Mouse (Mus musculus) cerebral cortex, adult 2 months (tissue): Measurements from ENCODE around the gene Ror2.

Experiments used
- WGBS: fragments of 180-500 bp; shearing (Covaris S2); methylation state at CpG from one replicate; pipeline ENCODE4 v1.1.7; 2018; 5-methylcytosine and 5-hydroxymethylcytosine counted together

Gene Ror2

GRCm38 (mm10) chr13:53195951-53196677 lies 89.8 kb downstream of the Ror2 start:
- WGBS = 77% methylated on average over 6 of the region's 6 CpGs

DNA sequence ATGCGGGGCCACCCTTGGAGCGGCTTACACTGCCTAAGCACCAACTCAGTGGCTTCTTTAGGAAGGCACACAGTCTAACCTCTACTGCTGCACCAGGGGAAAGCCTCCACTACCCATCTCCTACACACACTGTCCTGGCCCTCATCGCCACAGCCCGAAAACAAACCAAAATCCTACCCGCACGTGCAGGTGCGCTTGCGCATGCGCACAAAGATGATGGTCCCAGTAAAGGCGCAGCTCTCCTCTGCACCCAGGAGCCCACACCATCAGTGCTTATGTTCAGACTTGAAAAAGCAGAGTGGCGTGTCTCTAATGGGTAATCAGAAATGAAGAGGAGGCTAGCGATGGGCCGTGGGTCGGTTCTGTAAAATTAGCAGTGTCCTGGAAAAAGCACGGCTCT lies 91.6 kb downstream of the Ror2 start:
- WGBS = 94% methylated on average over 15 of the region's 15 CpGs

DNA sequence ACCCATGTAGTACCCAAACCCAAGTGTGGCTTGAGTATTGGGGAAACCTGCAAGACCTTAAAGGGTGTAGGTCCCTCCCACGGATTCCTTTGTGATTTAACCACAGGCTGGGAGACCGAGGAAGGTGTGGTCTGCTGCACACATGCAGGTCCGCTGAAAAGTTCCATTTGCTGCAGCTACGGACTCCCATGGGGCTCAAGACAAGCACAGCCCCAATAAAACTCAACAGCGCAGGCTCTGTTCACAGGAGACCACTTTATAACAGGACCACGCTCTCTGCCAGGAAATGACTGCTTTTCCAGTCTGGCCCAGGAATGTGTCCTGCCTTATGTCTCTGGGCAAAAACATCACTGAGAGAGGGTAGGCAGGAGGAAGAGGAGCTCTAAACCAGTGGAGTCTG lies 92.2 kb downstream of the Ror2 start:
- 82% methylated on average over 6 of the region's 6 CpGs for WGBS

DNA sequence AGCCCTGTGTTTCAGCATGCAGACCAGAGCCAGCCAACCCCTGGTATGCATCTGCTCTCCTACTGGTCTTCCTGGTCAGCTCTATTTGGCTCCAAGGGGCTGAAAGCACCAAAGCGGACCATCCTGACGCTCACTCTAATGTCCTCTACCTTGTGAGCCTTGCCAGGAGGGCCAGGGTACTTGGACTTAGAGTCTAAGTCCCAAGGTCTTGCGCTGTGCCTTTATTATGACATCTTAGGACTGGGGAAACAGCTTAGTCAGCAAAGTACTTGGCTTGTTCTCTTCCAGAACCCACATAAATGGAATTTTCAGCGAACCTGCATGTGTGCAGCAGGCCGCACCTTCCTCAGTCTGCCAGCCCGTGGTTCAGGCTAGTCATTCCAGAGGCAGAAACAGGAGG lies 93.6 kb downstream of the Ror2 start:
- WGBS = 94% methylated on average over 6 of the region's 6 CpGs

DNA sequence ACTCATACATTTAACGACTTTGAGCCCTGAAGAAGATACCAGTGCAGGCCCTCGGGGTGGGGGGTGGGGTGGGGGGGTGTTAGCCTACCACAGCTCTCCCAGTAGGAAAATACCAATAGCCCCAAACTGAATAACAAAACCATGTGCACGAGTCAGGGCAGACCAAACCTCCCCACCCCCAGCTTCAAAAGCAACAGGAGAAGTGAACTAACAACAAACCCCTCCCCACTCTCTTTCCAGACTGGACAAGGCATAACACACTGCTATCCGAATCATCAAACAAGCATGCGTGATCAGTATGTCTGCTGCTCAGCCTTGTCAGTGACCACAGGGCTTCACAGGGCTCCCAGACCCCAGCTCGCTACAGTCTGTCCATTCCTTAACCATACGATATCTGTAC lies 94.3 kb downstream of the Ror2 start:
- WGBS = 81% methylated on average over 7 of the region's 7 CpGs

- 91% methylated on average over 10 of the region's 10 CpGs for WGBS
These were observed 97.0 kb downstream of the Ror2 start for GRCm38 (mm10) chr13:53188935-53189334.

GRCm38 (mm10) chr13:53184858-53185257 lies 101.1 kb downstream of the Ror2 start:
- 86% methylated on average over 1 of the region's 1 CpGs for WGBS

DNA sequence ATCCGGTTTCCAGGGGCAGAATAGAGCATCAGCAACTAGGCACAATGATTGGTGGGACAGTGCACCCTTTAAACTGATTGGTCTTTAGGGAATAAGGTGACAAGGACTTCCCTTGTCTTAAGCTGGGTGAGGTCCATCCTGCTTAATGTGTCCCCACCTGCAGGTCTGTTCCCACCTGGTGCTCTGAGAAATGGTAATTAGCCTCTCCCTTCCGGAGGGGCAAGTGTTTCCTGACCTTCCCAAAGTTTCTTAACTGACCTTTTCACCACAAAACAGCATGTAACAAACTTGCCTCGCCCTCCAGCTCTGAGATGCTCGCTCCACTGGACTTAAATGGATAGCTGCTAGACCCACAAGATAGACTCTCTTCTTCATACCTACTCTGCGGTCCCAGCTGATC lies 101.8 kb downstream of the Ror2 start:
- 87% methylated on average over 5 of the region's 5 CpGs for WGBS

DNA sequence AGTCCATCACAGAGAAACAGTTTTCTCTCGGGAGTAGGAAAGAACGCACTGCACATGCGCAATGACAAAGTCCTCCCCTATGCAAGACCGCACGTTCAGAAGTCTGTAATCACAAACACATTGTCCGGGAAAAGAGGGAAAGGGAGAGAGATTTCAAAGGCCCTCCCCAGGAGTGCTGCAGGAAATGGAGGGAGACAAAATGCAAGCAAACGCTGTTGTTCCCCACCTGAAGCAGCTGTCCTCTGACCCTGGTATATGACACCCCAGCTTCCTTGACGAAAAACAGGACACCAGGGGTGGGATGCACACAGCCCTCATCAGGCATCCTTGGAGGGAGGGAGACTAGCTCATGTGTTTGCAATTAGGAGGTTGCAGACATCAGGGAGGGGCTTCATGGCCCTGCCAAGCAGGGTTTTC lies 102.8 kb downstream of the Ror2 start:
- WGBS = 68% methylated on average over 8 of the region's 8 CpGs

- 6% methylated on average over 13 of the region's 13 CpGs for WGBS
These were observed 107.3 kb downstream of the Ror2 start for GRCm38 (mm10) chr13:53178594-53178993.

DNA sequence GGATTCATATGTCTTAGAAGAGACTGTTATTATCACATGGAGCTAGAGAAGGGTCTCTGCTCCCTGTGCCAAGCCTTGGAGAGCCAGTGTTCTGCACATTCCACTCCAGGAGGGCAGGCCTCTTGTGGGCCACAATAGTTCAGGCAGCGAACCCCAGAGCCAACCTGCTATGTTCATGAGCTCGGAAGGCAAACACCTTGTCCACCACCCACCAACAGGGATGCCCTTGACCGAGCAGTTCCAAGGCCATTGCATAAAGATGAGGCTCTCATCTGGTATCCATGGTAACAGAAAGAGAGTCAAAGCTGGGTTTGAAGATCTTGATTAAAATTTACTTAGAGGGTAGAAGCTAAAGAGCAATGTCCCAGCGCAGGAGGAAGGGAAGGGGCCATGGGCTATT lies 107.8 kb downstream of the Ror2 start:
- WGBS = 54% methylated on average over 4 of the region's 4 CpGs

DNA sequence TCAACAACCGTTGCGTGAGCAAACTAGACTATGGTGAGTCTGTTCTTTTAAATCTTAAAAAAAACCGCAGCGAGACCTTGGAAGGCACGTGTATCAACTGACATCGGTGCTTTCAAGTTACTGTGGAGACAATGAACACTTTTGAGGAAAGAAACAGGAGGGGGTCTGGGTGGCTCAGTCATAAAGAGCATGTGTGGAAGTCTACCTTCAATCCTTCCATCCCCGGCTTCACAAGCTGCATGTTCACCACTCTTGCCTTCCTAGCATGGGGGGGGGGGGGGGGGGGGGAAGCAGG lies 108.6 kb downstream of the Ror2 start:
- 62% methylated on average over 7 of the region's 7 CpGs for WGBS

GRCm38 (mm10) chr13:53176695-53177423 lies 109.1 kb downstream of the Ror2 start:
- 89% methylated on average over 10 of the region's 10 CpGs for WGBS

- WGBS = 91% methylated on average over 7 of the region's 7 CpGs
These were observed 110.9 kb downstream of the Ror2 start for GRCm38 (mm10) chr13:53175041-53175440.

DNA sequence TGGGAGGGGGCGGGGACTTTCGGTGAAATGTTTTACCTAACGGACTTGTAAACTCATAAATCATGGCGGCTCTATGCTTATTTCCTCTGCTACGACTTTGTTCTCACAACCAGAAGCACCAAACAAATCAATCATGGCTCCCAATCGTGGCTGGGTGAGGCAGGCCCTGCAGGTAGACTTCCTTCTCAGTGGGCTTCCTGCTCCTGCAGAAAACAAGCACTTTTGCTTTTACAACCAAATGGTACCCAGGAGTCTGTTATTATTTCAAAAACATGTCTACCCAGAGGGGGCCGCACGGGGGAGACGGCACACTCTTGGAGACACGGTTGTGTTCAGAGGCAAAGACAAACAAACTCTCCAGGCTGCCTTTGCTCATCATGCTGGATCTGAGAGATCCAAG lies 122.3 kb downstream of the Ror2 start:
- 75% methylated on average over 10 of the region's 10 CpGs for WGBS

DNA sequence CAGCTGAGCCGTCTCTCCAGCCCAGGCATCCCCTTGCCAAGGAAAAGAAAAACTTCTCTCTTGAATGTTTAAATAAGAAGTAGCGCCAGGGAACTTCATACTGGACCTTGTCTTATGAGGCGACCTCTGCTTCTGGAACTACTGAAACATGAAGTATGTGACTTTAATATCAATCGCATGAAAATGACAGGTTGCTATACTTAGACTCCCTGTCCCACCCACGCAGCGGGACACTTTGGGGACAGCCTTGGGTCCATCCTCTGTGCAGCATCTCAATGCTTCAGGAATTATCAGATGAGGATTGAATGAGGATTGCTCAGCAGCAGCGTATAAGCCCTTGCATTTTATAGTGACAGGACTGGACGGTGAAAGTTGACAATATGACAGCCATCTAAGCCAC lies 122.9 kb downstream of the Ror2 start:
- whole genome bisulfite sequencing = 68% methylated on average over 8 of the region's 8 CpGs

- 89% methylated on average over 6 of the region's 6 CpGs for WGBS
These were observed 126.4 kb downstream of the Ror2 start for GRCm38 (mm10) chr13:53159501-53159900.

GRCm38 (mm10) chr13:53158405-53159005 lies 127.4 kb downstream of the Ror2 start:
- 80% methylated on average over 9 of the region's 9 CpGs for WGBS

DNA sequence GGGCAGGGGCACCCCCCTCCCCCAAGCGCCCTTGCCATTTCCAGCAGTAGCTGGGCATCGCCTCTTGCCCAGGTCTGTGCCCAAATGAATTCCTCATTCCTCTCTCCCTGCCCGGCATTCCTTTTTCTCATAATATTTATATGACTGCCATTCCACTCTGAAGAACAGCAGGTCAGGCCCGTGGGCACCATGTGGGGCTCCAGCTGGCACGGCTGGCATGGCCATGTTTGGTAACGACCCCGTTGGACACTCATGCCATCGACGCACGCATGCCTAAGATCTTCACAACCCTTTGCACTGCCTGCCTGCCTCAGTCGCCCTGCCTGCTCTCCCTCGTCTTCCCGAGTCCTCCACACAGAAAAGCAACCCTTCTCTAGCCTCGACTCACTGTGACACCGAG lies 129.0 kb downstream of the Ror2 start:
- WGBS = 84% methylated on average over 15 of the region's 15 CpGs

DNA sequence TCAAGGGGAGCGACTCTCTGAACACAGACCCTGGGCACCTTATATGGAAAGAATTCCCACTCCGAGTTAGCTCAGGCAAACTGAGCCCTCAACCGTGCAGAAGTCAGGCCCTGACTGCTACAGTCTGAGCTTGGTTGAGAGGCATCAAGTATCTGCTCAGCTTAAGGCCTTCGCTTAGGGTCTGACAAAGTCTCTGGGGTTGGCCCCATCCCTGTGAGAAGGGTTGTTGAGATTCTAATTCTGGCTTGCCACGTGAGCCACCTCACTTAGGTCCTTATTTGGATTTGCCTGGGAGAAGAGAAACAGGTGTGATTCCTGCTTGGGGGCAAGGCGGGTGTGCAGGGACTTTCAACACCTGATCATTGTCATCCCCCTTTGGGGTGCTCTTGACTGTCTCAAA lies 129.6 kb downstream of the Ror2 start:
- 92% methylated on average over 6 of the region's 6 CpGs for WGBS

GRCm38 (mm10) chr13:53145511-53145910 lies 140.4 kb downstream of the Ror2 start:
- WGBS = 83% methylated on average over 3 of the region's 3 CpGs

DNA sequence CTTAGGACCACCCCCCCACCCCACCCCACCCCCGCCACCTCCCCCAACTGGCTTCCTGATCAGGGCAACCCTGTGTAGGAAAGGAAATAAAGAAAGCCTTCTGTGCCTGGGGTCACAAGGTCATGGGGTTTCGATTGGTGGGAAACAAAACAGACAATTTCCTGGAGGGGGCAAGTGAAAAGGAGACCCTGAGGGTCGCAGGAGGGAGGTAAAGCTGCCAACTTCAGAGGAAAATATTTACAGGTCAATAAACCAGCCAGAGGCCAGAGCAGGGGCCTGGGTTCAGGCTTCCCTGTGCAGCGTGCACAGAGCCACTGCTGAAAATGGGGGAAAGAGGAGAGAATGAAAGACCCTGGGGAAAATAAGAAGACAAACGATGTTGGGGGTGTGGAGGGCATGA lies 142.8 kb downstream of the Ror2 start:
- 66% methylated on average over 5 of the region's 5 CpGs for WGBS

GRCm38 (mm10) chr13:53142268-53142667 lies 143.7 kb downstream of the Ror2 start:
- 65% methylated on average over 10 of the region's 10 CpGs for WGBS
